Mouse (Mus musculus) ovary, adult 18-20 months (tissue): ENCODE results near the gene Stac.

Source experiments
- DNase-seq: peaks from one replicate; pipeline ENCODE4 v3.0.0; 2022; ENCODE audit warnings: low spot score, mixed read lengths

Gene Stac

GRCm38 (mm10) chr9:111606603-111607002 lies 83.5 kb downstream of the Stac start:
- no peak for DNase-seq

- no peak for DNase-seq
Measured at GRCm38 (mm10) chr9:111587527-111587926, 102.6 kb downstream of the Stac start.

DNA sequence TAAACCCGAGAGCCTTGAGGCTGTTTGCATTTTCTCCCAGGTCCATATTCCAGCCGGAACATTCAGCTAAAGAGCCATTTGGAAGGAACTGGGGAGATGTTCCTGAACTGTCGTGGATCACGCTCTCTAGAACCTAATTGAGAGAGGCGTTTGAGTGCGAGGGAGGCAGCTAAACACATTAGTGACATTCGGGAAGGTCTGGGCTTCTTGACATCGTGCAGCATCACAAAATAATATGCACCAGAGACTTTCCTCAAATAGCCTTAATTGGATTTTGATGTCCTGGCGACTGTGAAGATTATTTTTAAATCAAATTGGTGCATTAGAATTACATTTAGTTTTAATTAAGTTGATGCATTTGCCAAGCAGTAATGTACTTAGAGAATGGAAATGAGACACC lies 111.4 kb downstream of the Stac start:
- no peak for DNase-seq

DNA sequence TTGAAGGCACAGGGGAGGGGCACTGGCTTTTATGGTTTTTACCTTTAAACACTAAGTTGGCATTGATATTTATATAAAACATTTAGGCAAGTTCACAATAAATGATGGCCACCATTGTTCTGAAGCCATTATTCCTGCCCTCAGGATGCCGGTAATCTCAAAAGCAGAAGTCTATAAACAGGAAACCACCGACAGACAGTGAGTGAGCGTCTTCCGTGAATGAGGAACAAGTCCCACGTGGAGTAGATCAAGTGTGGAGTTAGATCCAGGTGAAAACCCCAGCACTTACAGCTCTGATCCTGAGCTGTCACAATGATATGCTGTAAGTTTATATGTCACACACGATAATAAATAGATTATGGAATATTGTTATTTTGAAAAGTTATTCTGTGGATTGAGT lies 112.7 kb downstream of the Stac start:
- no peak for DNase-seq

- DNase-seq = no peak
Measured at GRCm38 (mm10) chr9:111575889-111576288, 114.3 kb downstream of the Stac start.

GRCm38 (mm10) chr9:111573836-111574235 lies 116.3 kb downstream of the Stac start:
- no peak for DNase-seq

DNA sequence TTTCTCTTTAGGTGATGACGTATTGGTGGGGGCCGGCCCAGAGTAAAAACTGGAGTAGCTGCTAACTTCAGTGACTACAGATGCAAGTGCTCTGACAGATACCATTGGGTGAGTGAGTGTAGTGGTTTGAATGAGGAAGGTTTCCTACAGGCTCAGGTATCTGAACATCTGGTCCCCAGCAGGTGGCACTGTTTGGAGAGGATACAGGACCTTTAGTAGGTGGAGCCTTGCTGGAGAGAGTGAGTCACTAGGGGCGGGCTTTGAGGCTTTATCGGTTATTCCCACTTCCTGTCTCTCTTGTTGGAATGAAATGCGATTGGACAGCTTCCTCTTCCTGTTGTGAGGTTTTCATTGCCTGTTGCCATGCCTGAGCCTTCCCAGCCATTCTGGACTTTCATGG lies 118.5 kb downstream of the Stac start:
- DNase-seq = no peak

DNA sequence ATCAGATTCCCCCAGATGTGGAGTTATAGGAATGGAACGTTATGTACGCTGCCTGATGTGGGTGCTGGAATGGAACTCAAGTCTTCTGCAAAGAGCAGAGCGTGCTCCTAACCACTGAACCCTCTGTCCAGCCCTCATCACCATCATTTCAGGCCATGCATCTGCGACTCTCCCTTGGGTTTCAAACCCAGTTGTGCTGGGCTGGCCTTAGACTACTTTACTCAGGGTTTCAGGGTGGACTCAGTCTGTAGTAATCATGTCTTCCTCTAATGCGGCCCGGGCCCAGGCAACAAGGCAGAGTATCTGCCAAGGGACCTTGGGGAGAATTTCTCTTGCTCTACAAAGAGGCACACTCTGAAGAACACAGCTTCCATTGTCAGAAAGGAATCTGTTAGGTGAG lies 126.0 kb downstream of the Stac start:
- no peak for DNase-seq

DNA sequence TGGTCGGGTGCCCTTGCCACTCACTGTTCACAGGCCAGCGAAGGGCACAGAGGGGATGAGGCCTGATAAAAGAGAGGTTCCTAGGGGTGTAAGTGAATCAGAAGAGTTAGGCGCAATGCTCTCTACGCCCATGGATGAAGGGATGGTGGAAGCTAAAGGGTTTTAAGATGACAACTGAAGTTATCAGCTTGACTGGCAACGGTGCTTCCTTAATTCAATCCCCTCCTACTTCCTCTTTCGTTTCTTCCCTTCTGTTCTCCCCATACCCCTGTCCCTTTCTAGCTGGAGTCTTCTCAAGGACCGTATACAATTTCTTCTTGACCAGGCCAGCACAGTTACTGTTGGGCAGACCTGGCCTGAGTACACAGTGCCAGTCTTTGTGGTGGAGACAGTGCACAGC lies 126.9 kb downstream of the Stac start:
- DNase-seq = no peak

DNA sequence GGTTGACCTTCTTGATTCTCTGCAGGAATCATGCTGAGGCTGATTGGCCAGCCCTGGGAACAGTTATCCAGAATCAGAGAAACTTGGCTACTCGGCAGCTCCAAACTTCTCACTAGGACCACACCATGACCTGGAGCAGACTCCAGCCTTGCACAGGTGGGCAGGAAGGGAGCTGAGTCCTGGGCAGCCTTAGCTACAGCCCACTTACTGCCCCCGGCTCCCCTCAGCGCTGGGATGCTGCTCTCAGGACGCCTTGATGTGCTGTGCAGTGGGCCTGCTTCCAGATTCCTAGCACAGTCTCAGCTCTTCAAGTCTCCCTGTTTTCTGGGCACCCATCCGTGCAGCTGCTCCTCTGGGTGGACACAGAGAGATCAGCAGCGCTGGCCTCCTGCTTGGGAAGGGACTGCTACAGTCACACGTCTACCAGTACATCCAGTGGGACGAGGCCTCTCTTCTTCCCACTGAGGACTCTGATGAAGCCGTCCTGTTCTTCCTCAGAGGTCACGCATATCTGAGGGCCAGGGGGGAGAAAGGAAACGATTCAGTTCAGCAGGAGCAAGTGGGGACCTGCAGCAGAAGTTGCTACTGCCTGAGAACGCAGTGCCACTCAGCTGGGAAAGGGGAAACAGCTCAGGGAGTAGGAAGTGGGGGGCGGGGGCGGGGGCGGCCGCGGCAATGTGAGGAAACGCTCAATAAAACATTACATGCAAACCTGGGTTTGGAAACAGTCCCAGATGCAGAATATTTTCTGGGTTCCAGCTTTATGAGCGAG lies 127.7 kb downstream of the Stac start:
- DNase-seq = no peak

DNA sequence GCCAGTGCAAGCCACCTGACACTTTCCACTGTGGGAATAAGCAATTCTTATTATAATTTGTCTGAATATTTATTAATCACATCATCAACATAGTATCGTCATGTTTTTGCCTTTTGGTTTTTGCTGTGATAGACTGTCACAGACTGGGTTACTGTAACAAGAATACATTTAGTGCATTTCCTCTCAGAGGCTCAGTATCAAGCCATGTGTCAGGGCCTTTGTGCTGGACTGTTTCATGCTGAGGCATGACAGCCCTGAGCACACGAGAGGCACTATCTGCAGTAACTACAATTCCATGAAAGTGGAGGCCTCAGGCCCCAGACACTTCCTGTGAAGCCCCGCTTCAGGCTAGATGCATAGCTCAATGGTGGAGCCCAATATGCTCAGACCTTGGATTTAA lies 133.4 kb downstream of the Stac start:
- no peak for DNase-seq

GRCm38 (mm10) chr9:111552865-111553264 lies 137.3 kb downstream of the Stac start:
- DNase-seq = no peak

GRCm38 (mm10) chr9:111551461-111552190 lies 138.5 kb downstream of the Stac start:
- no peak for DNase-seq

- no peak for DNase-seq
Measured at GRCm38 (mm10) chr9:111550963-111551321, 139.2 kb downstream of the Stac start.

DNA sequence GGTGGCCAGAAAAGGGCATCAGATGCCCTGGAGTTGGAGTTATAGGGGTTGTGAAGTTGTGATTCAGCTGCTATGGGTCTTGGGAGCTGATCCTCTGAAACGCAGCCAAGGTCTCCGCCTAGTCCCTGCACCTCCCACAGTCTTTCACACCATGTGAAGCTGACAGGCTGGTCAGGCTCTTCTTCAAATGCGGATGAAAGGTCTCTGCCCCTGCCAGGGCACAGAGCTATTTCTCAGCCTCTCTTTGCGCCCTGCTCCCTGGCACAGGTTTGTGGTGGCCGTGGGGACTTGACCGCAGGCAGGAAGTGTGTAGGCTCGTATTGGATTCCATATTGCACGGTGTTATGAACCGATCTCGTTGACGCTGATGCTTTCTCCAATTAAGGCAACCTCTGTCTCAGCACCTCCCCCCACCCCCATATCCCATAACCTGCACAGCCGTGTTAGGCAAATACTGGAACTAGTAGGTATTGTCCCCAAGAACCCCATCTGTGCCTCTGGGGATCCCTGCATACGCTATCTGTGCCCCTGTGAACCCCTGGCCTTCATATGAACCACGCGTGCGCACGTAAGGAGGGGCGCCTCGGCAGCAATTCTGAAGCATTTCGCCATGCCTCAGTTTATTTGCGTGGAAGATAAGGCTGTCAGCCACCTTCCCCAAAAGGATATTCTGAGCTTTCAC lies 139.7 kb downstream of the Stac start:
- no peak for DNase-seq

DNA sequence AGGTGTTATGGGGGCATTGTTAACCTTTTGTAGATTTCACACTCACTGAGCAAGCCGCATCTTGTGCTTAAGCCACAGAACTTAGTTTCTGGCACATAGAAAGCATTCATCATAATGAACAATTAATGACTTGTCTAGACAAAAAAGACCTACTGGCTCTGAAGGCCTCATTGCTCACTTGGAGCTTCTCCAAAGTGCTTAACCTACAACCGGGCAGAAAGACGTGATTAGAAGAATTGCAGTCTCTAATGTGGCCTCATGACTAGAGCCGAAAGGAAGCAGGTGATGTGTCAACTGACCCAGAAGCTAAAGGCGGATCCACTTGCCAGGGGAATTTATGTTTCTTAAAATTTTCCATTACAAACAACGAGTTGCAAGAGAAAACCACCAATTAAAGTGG lies 147.5 kb downstream of the Stac start:
- DNase-seq = no peak

DNA sequence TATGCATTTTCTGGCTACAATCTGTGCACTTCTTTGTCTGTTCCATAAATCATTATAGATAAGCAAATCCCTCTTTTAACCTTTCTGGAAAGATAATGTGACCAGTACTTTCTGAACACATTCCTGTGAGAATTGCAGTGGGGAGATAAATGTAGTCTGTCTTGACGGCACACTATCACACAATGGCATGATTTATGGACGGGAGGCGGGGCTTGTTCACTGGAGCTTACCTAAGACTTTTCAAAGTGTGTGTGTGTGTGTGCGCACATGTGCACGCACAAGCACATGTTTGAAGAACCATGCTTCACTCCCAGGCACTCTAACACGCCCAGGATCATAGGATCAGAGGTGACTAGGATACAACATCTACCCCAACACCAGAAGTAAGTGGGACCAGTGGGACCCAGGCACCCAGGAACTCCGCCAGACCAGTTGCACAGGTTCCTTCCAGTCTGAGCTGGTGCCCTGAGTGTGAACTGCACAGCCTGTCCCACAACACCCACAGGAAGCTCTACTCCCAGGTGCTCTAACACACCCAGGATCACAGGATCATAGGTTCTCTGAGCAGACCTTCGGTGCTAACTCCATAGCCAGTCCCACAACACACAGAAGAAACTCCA lies 154.6 kb downstream of the Stac start:
- DNase-seq = no peak

DNA sequence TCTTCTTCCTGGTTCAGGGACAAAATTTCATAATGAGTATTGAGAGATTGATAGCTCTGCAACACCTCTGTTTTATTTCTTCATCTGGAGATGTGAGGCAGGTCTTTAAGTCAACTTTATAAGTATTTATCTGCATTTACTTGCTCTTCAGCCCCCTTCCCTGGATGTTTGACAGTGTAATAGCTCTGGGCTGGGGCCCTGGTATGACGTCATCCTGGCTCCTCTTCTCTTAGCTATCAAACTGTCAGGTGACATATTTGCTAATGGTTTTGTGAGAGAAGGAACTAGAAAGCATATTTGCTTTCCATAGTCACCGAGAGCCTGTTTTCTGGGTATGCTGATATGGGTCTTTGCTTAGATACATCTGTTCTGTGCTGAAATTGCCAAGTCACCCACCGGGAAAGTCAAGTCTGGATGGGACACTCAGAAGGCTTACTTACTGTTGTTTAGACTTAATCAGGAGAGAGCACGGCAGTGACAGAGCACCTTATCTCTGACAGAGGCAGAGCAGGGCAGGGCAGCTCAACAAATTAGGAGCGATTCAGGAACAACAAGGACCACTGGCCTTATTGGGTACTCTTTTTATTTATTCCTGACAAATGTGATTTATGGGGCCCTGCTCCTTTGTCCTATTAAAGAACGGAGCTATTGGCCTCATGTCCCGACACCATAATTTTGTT lies 155.3 kb downstream of the Stac start:
- no peak for DNase-seq

DNA sequence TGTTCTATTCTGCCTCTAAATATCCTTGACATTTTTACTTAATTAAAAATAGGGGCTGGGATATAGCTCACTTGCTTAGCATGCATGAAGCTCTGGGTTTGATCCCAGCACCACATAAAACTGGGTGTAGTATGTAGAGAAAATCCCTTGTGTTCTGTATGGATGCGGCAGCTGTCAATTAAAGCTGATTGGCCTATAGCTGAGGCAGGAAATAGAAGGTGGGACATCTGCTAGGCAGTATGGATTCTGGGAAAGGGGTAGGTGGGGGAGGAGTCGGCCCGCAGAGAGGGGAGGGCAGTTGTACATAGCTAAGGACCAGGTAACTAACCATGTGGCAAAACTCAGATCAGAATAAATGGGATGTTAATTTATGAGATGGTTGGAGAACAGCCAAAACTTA lies 166.3 kb downstream of the Stac start:
- no peak for DNase-seq

GRCm38 (mm10) chr9:111523111-111523510 lies 167.0 kb downstream of the Stac start:
- DNase-seq = no peak

- DNase-seq = no peak
Measured at GRCm38 (mm10) chr9:111522226-111522625, 167.9 kb downstream of the Stac start.

GRCm38 (mm10) chr9:111515536-111515935 lies 174.6 kb downstream of the Stac start:
- no peak for DNase-seq
